Mouse (Mus musculus): ENCODE data around the gene Slc17a1. TPM values are rescaled to one million over a fixed set of nuclear protein-coding genes. Genes with fewer than 3 reads are reported as not detected.

Gene Slc17a1
- 0.17 and 0.39 TPM in 2 replicates for polyA plus RNA-seq (2015; fragmentation: Nextera tagmentation; extraction: Ambion mirVana)

DNA sequence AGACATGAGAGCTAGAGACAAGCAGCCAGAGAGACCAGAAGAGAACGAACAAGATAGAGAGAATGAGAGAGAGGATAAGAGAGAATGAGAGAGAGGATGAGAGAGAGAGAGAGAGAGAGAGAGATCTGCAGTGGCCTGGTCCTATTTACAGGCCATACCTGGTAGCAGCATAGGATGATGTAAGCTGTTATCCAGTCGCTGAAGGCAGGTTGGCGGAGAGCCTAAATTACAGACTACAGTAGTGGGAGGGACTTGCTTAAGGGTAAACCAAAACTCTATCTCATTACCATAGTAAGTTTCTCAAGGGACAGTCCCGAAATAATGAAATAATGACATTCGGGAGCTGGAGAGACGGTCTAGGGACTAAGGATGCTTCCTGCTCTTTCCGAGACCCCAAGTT, at the start of gene Slc17a1:
Gene Slc17a1 (plus strand): TSS at position 346 of the 400 bp plus-strand sequence.
- H3K27ac ChIP-seq (ENCODE audit: low read length): peak within 1 kb of the TSS; percentile 81
- H3K4me1 ChIP-seq (ENCODE audit: control insufficient read depth, low read depth, low read length): no peaks in the 10 kb centered on the region; the same call in 1 of the 2 replicates
- peak within 1 kb of the TSS; percentile 7 for H3K4me3 ChIP-seq (ENCODE audit: low read depth, low read length)
- H3K4me2 ChIP-seq (ENCODE audit: low read depth, low read length): peak within 1 kb of the TSS; percentile 24
- H3K9ac ChIP-seq (ENCODE audit: low read depth, low read length): peak within 1 kb of the TSS; percentile 25; the same call in 1 of the 2 replicates
- no peaks in the 10 kb centered on the region for H3K9me3 ChIP-seq (replicated peaks; ENCODE audit: control insufficient read depth, low read length)
- H3K27me3 ChIP-seq (ENCODE audit: control insufficient read depth, insufficient read depth, low read depth, low read length): no peaks in the 10 kb centered on the region
- WGBS (ENCODE audit: insufficient replicate concordance): 67% methylated on average over 7 of the region's 7 CpGs
- no peaks in the 10 kb centered on the region for H3K36me3 ChIP-seq (ENCODE audit: control insufficient read depth, insufficient read depth)
- peak; percentile 82 for ATAC-seq (ENCODE audit: low read depth)

DNA sequence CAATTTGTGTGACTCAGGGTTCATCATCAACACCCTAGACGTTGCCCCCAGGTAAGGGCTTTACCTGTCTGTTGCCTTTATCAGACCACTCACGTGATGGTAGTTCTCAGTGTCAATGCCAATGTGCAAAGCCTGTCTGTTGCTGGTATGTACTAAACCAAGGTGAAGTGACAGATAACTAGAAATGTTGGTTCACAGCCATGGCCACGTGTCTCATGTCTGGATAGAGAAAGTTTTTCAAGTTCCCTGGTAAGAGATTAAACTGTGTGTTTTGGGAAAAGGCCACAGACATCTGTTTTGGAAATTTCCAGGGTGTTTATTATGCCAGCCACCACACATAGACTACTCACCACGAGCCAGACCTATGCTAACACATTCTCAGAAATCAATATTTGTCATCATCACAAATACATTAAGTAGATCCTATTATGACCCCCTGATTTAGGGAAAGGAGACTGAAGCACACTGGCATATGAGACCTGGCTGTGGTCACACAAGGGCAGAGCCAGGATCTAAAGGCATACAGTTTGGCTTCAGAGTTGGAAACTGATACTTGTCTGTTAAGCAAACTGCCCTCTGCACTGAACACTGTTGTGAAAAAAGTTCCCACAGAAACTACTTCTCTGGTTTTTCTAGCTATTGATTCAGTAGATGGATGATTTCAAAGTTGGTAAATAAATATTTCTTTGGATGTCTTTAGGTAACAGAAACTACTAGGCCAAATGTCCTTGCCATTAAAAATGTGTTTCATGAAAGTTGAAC, 47.2 kb upstream of the Slc17a1 start:
- Histone ChIP-seq H3K4me1 (ENCODE audit: control insufficient read depth, low read depth, low read length) (no peaks in the 10 kb centered on the region), H3K4me2 (ENCODE audit: low read depth, low read length) (no peak overlapping the region), H3K27ac (ENCODE audit: low read length) (no peak overlapping the region), H3K36me3 (ENCODE audit: control insufficient read depth, insufficient read depth) (no peaks in the 10 kb centered on the region), H3K9me3 (replicated peaks; ENCODE audit: control insufficient read depth, low read length) (no peaks in the 10 kb centered on the region), H3K9ac (ENCODE audit: low read depth, low read length) (no peak overlapping the region), H3K27me3 (ENCODE audit: control insufficient read depth, insufficient read depth, low read depth, low read length) (no peaks in the 10 kb centered on the region), H3K4me3 (ENCODE audit: low read depth, low read length) (no peak overlapping the region)
- 41% methylated on average over 4 of the region's 4 CpGs for WGBS (ENCODE audit: insufficient replicate concordance)
- no peak for ATAC-seq (ENCODE audit: low read depth)

DNA sequence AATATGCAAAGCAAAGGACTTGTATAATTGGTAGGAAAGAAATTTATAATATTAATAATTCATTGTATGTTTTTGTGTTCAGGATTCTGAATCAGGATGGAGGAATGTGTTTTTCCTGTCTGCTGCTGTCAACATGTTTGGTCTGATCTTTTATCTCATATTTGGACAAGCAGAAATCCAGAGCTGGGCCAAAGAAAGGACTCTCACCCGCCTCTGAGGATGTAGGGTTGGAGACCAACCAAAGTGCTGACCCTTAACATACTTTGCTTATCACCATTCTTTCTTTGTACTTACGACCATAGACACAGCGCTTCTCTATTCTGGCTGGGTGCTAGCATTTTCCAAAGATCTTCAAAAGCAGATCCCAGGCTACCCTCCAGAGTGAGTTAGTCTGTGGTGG, 45.3 kb upstream of the Slc17a1 start:
- no peak for ATAC-seq (ENCODE audit: low read depth)
- WGBS (ENCODE audit: insufficient replicate concordance): 38% methylated on average over 3 of the region's 3 CpGs
- Histone ChIP-seq H3K4me2 (ENCODE audit: low read depth, low read length) (no peak overlapping the region), H3K36me3 (ENCODE audit: control insufficient read depth, insufficient read depth) (no peaks in the 10 kb centered on the region), H3K4me1 (ENCODE audit: control insufficient read depth, low read depth, low read length) (no peaks in the 10 kb centered on the region), H3K4me3 (ENCODE audit: low read depth, low read length) (no peak overlapping the region), H3K9ac (ENCODE audit: low read depth, low read length) (no peak overlapping the region), H3K9me3 (replicated peaks; ENCODE audit: control insufficient read depth, low read length) (no peaks in the 10 kb centered on the region), H3K27ac (ENCODE audit: low read length) (no peak overlapping the region), H3K27me3 (ENCODE audit: control insufficient read depth, insufficient read depth, low read depth, low read length) (no peaks in the 10 kb centered on the region)

DNA sequence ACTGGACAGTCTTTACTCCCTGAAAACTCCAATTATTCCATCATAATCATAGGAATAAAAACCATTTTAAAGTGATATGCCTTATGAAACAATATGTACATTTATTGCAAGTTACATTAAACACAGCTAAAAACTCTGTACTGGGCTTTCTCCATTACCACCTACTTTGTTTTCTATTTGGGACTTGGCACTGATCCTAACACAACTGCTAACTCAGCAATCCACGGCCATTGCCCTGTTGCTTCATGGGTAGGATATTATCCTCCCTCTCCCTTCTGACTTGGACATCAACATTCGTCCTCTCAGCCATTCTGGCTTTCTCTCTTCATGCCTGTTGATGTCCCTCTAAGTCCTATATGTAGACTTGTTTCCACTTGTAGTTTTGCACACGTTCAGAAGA, 40.9 kb upstream of the Slc17a1 start:
- Histone ChIP-seq H3K4me1 (ENCODE audit: control insufficient read depth, low read depth, low read length) (no peaks in the 10 kb centered on the region; the same call in 1 of the 2 replicates), H3K27ac (ENCODE audit: low read length) (no peak overlapping the region), H3K4me2 (ENCODE audit: low read depth, low read length) (no peak overlapping the region), H3K36me3 (ENCODE audit: control insufficient read depth, insufficient read depth) (no peaks in the 10 kb centered on the region), H3K4me3 (ENCODE audit: low read depth, low read length) (no peak overlapping the region), H3K9ac (ENCODE audit: low read depth, low read length) (no peak overlapping the region), H3K9me3 (replicated peaks; ENCODE audit: control insufficient read depth, low read length) (no peaks in the 10 kb centered on the region), H3K27me3 (ENCODE audit: control insufficient read depth, insufficient read depth, low read depth, low read length) (no peaks in the 10 kb centered on the region)
- no peak for ATAC-seq (ENCODE audit: low read depth)
- WGBS (ENCODE audit: insufficient replicate concordance): 53% methylated on average over 3 of the region's 3 CpGs

DNA sequence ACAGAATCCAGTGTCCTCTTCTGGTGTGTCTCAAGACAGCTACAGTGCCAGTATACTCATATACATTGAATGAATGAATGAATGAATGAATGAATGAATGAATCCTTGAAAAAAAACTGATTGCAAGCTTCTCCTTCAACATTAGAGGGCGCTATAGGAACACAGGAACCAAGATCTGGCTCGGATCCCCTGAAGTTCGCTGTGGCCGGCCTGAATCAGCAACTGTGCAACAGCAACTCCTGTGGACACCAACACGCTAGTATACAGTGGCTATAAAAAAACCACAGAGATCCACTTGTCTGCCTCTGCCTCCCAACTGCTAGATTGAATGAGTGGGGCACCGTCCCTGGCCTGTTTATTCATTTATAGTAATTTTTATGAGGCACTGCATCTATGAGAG, 34.5 kb upstream of the Slc17a1 start:
- no peaks in the 10 kb centered on the region for H3K9me3 ChIP-seq (replicated peaks; ENCODE audit: control insufficient read depth, low read length)
- H3K4me3 ChIP-seq (ENCODE audit: low read depth, low read length): no peak overlapping the region
- no peak overlapping the region for H3K9ac ChIP-seq (ENCODE audit: low read depth, low read length)
- no peaks in the 10 kb centered on the region for H3K27me3 ChIP-seq (ENCODE audit: control insufficient read depth, insufficient read depth, low read depth, low read length)
- no peaks in the 10 kb centered on the region for H3K36me3 ChIP-seq (ENCODE audit: control insufficient read depth, insufficient read depth)
- H3K27ac ChIP-seq (ENCODE audit: low read length): no peak overlapping the region
- 7% methylated on average over 6 of the region's 6 CpGs for WGBS (ENCODE audit: insufficient replicate concordance)
- ATAC-seq (ENCODE audit: low read depth): no peak
- H3K4me1 ChIP-seq (ENCODE audit: control insufficient read depth, low read depth, low read length): 0 out of 2 replicates have a peak, but pooled peaks cover 2% of the 10 kb centered on the region
- no peak overlapping the region for H3K4me2 ChIP-seq (ENCODE audit: low read depth, low read length)

DNA sequence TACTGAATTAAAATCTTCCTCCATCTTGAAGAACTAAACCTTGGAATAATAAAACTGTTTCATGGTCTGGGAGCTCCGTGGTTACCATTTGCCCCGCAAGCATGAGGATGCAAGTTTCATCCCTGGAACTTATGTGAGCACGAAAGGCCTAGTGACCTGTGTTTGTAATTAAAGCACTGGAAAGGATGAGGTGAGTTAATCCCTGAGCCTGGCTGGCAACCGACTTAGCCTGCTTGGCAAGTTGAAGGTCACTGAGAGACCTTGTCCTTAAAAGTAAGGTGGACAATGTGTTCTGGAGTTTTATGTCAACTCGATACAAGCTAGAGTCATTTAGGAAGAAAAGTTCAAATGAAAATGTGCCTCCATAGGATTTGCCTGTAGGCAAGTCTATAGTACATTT, 32.7 kb upstream of the Slc17a1 start:
- Histone ChIP-seq H3K4me2 (ENCODE audit: low read depth, low read length) (no peak overlapping the region), H3K27me3 (ENCODE audit: control insufficient read depth, insufficient read depth, low read depth, low read length) (no peaks in the 10 kb centered on the region), H3K4me1 (ENCODE audit: control insufficient read depth, low read depth, low read length) (0 out of 2 replicates have a peak, but pooled peaks cover 2% of the 10 kb centered on the region), H3K9ac (ENCODE audit: low read depth, low read length) (no peak overlapping the region), H3K4me3 (ENCODE audit: low read depth, low read length) (no peak overlapping the region), H3K36me3 (ENCODE audit: control insufficient read depth, insufficient read depth) (no peaks in the 10 kb centered on the region), H3K27ac (ENCODE audit: low read length) (no peak overlapping the region), H3K9me3 (replicated peaks; ENCODE audit: control insufficient read depth, low read length) (no peaks in the 10 kb centered on the region)
- 66% methylated on average over 5 of the region's 5 CpGs for WGBS (ENCODE audit: insufficient replicate concordance)
- ATAC-seq (ENCODE audit: low read depth): no peak

DNA sequence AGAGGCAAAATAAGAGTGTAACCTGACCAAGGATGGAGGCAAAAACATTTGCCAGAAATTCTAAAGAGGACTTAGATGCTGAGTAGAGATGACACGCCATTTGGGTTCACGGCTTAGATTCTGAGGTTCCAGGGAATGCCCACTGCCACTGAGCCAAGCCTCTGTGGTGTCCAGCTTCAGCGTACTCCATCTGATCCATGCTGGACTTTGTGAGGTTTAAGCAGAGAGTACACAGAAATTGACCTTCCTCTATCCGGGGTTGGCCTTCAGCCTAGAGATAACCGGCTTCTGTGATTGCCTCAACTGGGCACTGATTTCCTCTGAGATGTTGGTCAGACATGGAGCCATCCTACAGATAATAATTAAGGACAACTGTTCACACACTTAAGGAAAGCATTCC, 30.9 kb upstream of the Slc17a1 start:
- peak; percentile 80 for ATAC-seq (ENCODE audit: low read depth)
- H3K4me1 ChIP-seq (ENCODE audit: control insufficient read depth, low read depth, low read length): 0 out of 2 replicates have a peak, but pooled peaks cover 2% of the 10 kb centered on the region
- H3K9me3 ChIP-seq (replicated peaks; ENCODE audit: control insufficient read depth, low read length): no peaks in the 10 kb centered on the region
- no peak overlapping the region for H3K4me3 ChIP-seq (ENCODE audit: low read depth, low read length)
- no peak overlapping the region for H3K4me2 ChIP-seq (ENCODE audit: low read depth, low read length)
- peak overlapping the region; percentile 58; the same call in 1 of the 2 replicates for H3K27ac ChIP-seq (ENCODE audit: low read length)
- no peak overlapping the region for H3K9ac ChIP-seq (ENCODE audit: low read depth, low read length)
- no peaks in the 10 kb centered on the region for H3K27me3 ChIP-seq (ENCODE audit: control insufficient read depth, insufficient read depth, low read depth, low read length)
- H3K36me3 ChIP-seq (ENCODE audit: control insufficient read depth, insufficient read depth): no peaks in the 10 kb centered on the region
- WGBS (ENCODE audit: insufficient replicate concordance): 53% methylated on average over 5 of the region's 5 CpGs

DNA sequence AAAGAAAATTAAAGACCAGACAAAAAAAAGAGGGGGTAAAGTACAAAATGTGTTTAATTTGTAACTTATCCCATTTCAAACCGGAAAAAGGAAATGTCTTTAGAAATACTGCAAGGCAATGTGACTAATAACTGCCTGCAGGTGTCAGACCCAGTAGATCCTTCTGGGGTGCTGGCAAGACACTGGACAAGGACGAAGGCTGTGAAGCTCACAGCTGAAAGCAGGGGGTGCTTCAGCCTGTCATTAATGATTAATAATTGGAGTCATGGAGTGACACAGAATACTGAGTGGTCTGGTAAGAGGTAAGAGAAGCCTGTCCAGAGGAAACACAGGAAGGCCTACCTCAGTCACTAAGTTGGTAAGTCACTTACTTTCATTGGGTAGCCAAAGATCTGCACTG, 28.2 kb upstream of the Slc17a1 start, which contains the start of gene Slc17a3:
Gene Slc17a3 (plus strand): TSS at position 127 of the 400 bp plus-strand sequence.
- H3K9ac ChIP-seq (ENCODE audit: low read depth, low read length): no peak within 1 kb of the TSS
- H3K9me3 ChIP-seq (replicated peaks; ENCODE audit: control insufficient read depth, low read length): no peaks in the 10 kb centered on the region
- H3K4me1 ChIP-seq (ENCODE audit: control insufficient read depth, low read depth, low read length): 0 out of 2 replicates have a peak, but pooled peaks cover 2% of the 10 kb centered on the region
- H3K36me3 ChIP-seq (ENCODE audit: control insufficient read depth, insufficient read depth): no peaks in the 10 kb centered on the region
- no peaks in the 10 kb centered on the region for H3K27me3 ChIP-seq (ENCODE audit: control insufficient read depth, insufficient read depth, low read depth, low read length)
- no peak for ATAC-seq (ENCODE audit: low read depth)
- H3K4me3 ChIP-seq (ENCODE audit: low read depth, low read length): no peak within 1 kb of the TSS
- 50% methylated on average over 2 of the region's 2 CpGs for WGBS (ENCODE audit: insufficient replicate concordance)
- no peak within 1 kb of the TSS for H3K4me2 ChIP-seq (ENCODE audit: low read depth, low read length)
- no peak within 1 kb of the TSS for H3K27ac ChIP-seq (ENCODE audit: low read length)

DNA sequence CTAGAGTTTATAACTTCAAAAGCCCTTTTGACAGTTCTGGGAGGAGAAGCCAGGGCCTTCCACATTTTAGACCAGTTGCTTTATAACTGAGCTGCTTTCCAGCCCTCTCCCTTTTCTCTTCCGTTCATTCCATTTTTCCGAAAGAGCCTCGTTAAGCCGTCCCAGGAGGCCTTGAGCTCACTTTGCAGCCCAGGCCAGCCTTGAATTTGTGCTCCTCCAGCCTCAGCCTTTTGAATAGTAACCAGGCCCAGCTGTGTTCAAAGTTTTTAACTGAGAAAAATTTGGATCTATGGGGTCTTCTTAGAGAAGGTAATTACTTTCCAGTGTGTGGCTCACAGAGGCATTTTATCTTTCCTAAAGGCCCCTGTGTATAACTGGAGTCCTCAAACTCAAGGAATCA, 21.7 kb upstream of the Slc17a1 start:
- Histone ChIP-seq H3K4me1 (ENCODE audit: control insufficient read depth, low read depth, low read length) (no peaks in the 10 kb centered on the region), H3K4me3 (ENCODE audit: low read depth, low read length) (no peak overlapping the region), H3K9ac (ENCODE audit: low read depth, low read length) (no peak overlapping the region), H3K36me3 (ENCODE audit: control insufficient read depth, insufficient read depth) (no peaks in the 10 kb centered on the region), H3K4me2 (ENCODE audit: low read depth, low read length) (no peak overlapping the region), H3K27me3 (ENCODE audit: control insufficient read depth, insufficient read depth, low read depth, low read length) (no peaks in the 10 kb centered on the region), H3K9me3 (replicated peaks; ENCODE audit: control insufficient read depth, low read length) (no peaks in the 10 kb centered on the region), H3K27ac (ENCODE audit: low read length) (no peak overlapping the region)
- 80% methylated on average over 4 of the region's 4 CpGs for WGBS (ENCODE audit: insufficient replicate concordance)
- no peak for ATAC-seq (ENCODE audit: low read depth)

All from liver, embryonic 16.5 days (tissue).